Mouse (Mus musculus): ENCODE measurements around the gene Plch2.

The Plch2 gene

GRCm38 (mm10) chr4:154958171-154958570 is 98.4 kb downstream of the Plch2 start:
- DNase-seq (ENCODE audit: low spot score in 2 of 2): peak in 1 of 2 experiments; percentile 54

- no peak for DNase-seq (ENCODE audit: low spot score in 2 of 2)
Measured at GRCm38 (mm10) chr4:154957289-154957993, 99.1 kb downstream of the Plch2 start.

GRCm38 (mm10) chr4:154956604-154957003 is 100.0 kb downstream of the Plch2 start:
- no peak for DNase-seq (ENCODE audit: low spot score in 2 of 2)

GRCm38 (mm10) chr4:154952461-154953241 is 103.9 kb downstream of the Plch2 start:
- no peak for DNase-seq (ENCODE audit: low spot score in 2 of 2)

GRCm38 (mm10) chr4:154949589-154949982 is 107.0 kb downstream of the Plch2 start:
- no peak for DNase-seq (ENCODE audit: low spot score in 2 of 2)

GRCm38 (mm10) chr4:154948940-154949588 is 107.5 kb downstream of the Plch2 start:
- no peak for DNase-seq (ENCODE audit: low spot score in 2 of 2)

GRCm38 (mm10) chr4:154948066-154948939 is 108.3 kb downstream of the Plch2 start:
- DNase-seq (ENCODE audit: low spot score in 2 of 2): no peak

GRCm38 (mm10) chr4:154946319-154946718 is 110.3 kb downstream of the Plch2 start:
- DNase-seq (ENCODE audit: low spot score in 2 of 2): no peak

GRCm38 (mm10) chr4:154944121-154944590 is 112.4 kb downstream of the Plch2 start:
- peak; percentile 62 to 67 for DNase-seq (ENCODE audit: low spot score in 2 of 2)

- no peak for DNase-seq (ENCODE audit: low spot score in 2 of 2)
Measured at GRCm38 (mm10) chr4:154943323-154944039, 113.1 kb downstream of the Plch2 start.

GRCm38 (mm10) chr4:154942632-154943322 is 113.8 kb downstream of the Plch2 start:
- DNase-seq (ENCODE audit: low spot score in 2 of 2): no peak

- no peak for DNase-seq (ENCODE audit: low spot score in 2 of 2)
Measured at GRCm38 (mm10) chr4:154941831-154942230, 114.8 kb downstream of the Plch2 start.

GRCm38 (mm10) chr4:154940156-154940555 is 116.4 kb downstream of the Plch2 start:
- no peak for DNase-seq (ENCODE audit: low spot score in 2 of 2)

- no peak for DNase-seq (ENCODE audit: low spot score in 2 of 2)
Measured at GRCm38 (mm10) chr4:154937746-154938145, 118.8 kb downstream of the Plch2 start.

GRCm38 (mm10) chr4:154936542-154937255 is 119.9 kb downstream of the Plch2 start:
- DNase-seq (ENCODE audit: low spot score in 2 of 2): no peak

- DNase-seq (ENCODE audit: low spot score in 2 of 2): no peak
Measured at GRCm38 (mm10) chr4:154935788-154936187, 120.8 kb downstream of the Plch2 start.

GRCm38 (mm10) chr4:154934800-154935199 is 121.8 kb downstream of the Plch2 start:
- no peak for DNase-seq (ENCODE audit: low spot score in 2 of 2)

GRCm38 (mm10) chr4:154933306-154933907 is 123.2 kb downstream of the Plch2 start:
- no peak for DNase-seq (ENCODE audit: low spot score in 2 of 2)

Data from frontal cortex, postnatal 14 days (tissue).